Mouse (Mus musculus) gastrocnemius, postnatal 4 days (tissue): ENCODE results near the gene Skap1. TPM values are rescaled to one million over a fixed set of nuclear protein-coding genes. Genes with fewer than 3 reads are reported as not detected.

Experiments used
- DNase-seq, 2 experiments: peaks; one replicate each; pipeline ENCODE4 v3.0.0; 2021 to 2022; ENCODE audit warnings: low spot score in 2 of 2, mixed read lengths in 2 of 2
- total RNA-seq, 2 experiments: library from RNA; stranded (reverse); gene quantifications; 2 replicates each; pipeline ENCODE4 v1.2.3; 2021

Gene Skap1
- total RNA-seq, 2 experiments from 2014 or later: 0.39 TPM; not detected in 1

DNA sequence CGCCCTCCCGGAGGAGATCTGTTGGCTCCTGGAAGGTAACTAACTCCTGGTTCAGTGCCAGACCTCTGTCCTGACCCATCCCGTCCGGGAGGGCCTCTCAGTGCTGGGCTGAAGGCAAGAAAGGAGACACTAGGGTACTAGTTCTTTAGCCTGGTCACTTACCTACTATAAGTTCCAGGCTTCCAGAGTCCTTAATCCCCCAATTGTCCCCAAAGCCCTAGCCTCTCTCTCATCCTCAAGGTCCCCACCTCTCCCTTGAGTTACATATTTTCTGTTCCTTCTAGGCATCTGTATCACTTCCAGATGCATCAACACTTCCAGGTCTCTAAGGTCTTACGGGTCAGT is 295 bp downstream of the Skap1 start:
- no peak for DNase-seq

DNA sequence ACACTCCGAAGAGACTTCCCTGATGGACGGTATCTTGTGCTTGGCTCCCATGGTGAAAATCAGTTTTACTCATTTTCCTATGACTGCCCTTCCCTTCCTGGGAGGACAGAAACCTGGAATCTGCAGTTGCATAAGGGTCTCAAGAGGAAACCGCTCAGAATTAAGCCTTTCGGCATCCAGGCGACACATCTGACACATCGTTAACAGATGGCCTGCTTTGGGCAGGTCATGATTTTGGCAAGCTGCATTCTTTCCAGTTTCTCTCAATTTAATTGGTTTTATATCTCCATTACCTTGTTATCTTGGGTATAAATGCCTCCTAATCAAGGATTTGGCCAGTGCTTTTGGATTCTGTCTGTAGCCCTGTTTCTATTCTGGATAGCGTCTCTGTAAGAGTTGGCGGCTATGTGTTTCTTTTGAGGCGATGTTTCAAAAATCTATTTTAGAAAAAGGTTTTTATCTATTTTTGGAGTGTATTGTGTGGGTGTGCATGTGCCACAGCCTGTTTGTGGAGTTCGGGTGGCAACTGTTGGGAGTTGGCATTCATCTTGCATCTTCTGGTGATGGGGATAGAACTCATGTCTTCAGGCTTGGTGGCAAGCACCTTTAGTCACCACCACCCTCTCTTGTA is 1.1 kb downstream of the Skap1 start:
- DNase-seq: no peak

DNA sequence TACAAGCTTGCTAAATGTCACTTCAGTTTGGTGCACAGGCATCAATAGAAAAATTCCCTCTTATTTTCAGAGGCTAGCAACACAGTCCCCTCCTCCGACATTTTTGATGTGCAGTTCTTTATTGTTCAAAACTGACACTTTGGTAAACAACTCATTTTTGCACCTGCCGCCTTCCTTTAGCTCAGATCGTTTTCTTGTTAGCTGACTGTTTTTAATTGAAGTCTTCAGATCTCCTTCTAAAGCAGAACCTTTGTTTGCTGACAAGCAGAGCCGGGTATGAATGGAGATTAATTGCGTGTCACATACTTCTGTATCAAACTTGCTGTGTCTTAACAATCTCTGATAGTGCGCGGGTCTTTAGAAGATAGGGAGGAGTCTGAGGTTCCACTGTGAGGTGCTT is 2.0 kb downstream of the Skap1 start:
- no peak for DNase-seq

DNA sequence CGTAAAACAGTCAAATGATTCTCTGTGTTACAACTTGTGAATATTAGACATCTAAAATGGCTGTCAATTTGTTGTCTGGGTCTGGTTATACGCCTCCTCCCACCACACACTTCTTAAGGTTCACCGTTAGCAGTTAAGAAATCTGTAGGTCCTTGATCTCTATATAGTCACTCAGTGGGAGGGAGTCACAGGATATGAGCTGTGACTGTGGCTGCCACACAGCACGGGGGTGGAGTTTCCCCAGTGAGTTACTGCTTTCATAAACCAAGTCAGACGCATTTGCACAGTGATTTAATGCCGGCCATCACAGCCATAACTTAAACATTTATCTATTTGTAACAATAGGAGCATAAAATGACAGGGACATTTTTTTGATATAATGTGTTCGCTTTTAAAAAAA is 2.6 kb downstream of the Skap1 start:
- DNase-seq: no peak

DNA sequence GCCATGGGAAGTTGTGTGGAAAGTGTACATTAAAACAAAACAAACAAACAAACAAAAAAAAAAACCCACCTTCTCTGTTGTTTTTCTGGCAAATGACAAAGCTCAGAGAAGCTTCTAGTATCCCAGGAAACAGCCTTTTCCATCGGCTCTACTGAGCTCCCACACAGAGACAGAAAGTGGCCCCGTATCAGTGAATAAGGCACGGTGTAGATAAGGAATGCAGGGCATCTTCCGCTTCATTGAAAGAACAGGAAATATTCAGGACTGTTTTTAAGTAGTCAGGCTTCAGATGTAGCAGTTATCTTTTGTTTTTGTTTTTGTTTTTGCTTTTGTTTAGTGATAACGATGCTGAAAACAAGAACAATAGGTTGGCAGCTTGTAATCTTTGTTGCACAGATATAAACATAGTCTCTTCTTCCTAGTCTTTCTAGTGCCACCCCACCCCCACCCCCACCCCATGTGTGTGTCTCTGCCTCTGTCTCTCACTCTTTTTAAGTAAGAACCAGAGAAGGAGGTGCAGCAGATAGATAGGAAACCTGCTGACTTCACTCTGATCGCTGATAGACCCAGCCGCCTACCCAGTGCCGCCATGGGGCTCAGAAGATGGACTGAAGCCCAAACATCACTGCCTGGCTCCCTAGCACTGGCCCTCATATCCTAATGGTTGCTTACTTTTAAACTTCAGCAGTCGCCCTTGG is 3.8 kb downstream of the Skap1 start:
- DNase-seq: no peak

DNA sequence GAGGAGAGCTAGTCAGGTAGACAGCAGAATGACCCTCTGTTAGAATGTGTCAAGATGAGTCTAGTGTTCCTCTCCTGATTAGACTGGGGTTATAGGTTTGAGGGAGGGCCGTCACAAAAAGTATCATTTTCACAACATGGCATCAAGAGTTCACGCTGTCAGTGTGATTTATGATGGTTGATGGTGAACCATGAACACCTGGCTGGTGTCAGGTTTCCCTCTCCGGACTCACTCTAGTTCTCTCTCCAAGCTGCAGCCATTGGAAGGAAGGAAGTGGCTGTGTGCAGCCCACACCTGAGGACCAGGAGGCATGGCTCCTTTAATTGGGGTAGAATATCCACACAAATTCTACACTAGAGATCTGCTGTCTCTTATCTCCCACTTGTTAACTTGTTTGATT is 18.3 kb downstream of the Skap1 start:
- DNase-seq: no peak

DNA sequence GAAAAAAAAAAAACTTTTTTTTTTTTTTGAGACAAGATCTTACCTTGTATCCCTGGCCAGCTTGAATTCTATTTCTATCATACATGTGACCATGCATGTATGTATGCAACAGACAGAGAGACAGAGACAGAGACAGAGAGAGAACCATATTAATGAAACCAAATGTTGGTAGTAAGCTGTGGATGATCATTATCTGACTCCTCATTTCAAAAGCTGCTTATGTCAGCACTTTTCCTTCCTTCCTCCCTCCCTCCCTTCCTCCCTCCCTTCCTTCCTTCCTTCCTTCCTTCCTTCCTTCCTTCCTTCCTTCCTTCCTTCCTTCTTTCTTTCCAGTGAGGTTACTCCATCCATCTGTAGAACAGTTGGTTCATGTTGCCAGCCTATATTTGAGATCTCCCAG is 18.8 kb downstream of the Skap1 start:
- no peak for DNase-seq

DNA sequence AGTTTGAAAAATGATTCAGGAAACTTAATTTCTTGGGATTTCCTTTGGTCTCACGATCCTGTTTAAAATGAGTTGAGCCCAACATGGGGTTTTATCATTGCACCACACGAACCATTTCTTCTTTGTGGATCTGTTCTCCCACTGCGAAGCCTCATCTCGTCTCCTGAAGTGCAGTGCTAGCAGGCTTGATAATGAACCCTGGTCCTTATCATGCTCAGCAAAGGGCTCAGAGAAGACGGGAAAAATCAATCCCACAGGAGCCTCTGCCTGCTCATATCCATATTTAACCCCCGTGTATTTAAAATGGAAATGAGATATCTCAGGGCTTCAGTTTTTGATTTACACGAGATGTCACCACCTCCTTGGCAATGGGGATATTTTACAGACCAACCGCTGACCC is 34.1 kb downstream of the Skap1 start:
- DNase-seq: no peak

- no peak for DNase-seq
These were observed 36.6 kb downstream of the Skap1 start for GRCm38 (mm10) chr11:96501042-96501441.

DNA sequence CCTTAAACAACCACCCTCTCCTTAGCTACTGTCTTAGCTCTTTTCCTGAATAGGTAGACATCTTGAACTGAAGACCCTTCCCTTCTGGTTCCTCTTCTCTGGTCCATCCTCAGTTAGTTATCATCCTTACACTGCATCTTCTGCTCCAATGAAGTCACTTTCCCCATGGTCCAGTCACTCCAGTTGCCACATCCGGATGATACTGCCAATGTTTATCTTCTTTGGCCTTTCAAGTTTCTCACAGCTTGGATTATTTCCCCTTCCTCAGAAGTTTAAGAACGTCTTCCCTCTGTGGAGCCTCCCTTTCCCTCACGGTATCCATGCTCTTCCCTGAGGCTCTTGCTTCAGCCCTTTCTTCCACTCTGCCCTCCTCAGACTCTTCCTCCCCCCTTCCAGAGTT is 38.6 kb downstream of the Skap1 start:
- DNase-seq: no peak

DNA sequence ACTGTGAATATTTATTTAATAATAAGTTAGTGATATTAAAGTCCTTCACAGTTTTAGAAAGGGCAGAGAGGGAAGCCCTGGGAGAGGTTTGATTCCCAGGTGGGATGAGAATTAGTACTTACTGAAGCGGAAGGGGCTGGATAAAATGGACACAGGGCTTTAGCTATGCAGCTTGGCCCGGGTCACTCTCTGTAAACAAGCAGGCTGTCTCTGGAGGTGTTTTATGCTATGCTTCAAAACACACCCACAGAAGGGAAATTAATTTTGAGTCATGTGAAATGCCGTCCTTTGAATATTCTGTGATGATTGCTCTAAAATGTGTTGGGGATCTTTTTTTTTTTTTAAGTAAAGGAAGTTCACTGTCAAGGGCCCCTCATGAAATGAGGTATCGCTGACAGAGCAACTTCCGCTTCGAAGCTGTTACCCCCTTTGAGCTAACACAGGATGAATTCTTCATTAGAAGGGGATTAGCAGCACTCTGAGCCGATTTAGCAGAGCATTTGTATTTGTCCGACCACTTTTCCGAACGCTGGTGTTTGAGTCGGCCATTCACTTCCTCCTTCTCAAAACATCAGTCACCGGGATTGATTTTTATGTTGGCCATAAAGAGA is 40.2 kb downstream of the Skap1 start:
- DNase-seq: no peak

GRCm38 (mm10) chr11:96505841-96506240 is 41.4 kb downstream of the Skap1 start:
- no peak for DNase-seq

GRCm38 (mm10) chr11:96515164-96515563 is 50.8 kb downstream of the Skap1 start:
- no peak for DNase-seq

DNA sequence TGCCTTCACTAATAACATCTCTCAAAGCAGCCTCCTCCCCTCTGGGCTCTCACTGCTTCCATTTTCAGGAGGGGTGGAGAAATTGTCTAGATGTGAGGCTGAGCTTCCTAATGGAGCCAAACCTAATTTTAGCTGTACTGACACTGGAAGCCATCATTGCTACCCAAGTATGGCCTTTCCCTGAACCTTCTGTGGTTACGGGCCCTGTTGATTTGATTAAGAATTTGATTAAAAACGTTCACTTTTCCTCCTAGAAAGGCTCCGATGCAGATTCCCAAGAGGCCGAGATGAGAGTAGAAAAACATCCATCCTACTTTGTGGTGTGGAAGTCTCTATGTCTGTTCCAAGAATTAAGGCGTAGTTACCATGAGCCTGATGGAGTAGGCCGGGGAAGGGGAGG is 60.1 kb downstream of the Skap1 start:
- no peak for DNase-seq

- no peak for DNase-seq
These were observed 61.8 kb downstream of the Skap1 start for GRCm38 (mm10) chr11:96526137-96526621.

GRCm38 (mm10) chr11:96531757-96532433 is 67.5 kb downstream of the Skap1 start:
- no peak for DNase-seq

DNA sequence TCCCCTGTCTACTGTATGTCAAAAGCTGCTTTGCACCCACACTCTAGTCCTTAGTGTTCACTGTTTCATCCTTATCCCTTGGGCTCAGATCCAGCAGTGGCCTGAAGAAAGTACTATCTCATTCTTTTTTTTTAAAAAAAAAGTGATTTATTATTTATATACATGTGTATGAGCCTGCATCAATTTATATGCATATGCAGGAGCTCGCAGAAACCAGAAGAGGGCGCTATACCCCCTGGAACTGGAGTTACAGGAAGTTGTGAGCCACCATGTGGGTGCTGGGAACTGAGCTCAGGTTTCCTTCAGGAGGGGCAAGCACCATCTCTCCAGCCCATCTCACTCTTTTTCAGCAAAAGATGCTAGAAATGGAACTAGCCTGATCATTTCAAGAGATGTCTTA is 70.1 kb downstream of the Skap1 start:
- DNase-seq: no peak

DNA sequence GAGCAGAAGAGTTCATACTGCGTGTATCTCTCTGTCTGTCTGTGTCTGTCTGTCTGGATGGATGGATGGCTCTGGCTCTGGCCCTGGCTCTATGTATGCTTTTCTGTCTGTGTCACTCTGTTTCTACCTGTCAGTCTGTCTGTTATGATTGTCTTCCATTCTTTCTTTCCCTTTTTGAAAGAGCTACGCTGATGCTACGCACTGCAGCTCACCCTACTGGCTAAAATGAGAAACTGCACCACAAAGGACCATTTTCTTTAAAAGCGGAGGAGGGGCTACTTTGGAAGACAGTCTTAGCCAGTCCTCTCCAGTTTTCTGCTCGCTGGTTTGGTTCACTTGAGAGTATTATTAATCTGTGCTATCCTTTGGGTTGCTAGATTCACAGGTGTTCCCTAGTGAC is 71.8 kb downstream of the Skap1 start:
- no peak for DNase-seq

DNA sequence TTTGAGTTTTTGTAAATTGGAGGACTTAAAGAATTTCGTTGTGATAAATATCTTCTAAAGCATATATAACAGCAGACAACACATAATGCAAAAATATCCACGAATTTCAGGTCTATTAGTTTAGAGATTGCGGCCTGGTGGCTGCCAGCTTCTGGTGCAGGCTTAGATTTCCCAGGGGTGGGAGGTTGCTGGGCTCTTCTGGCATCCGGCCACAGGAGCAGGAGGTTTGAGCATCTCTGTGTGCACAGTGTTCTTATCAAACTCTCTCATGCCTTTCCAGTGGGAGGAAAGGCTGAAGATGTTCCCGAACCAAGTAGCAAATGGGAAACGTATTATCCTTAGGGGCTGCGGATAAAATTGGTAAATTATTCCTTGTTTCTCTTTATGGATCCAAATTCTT is 77.6 kb downstream of the Skap1 start:
- no peak for DNase-seq

- no peak for DNase-seq
These were observed 78.2 kb downstream of the Skap1 start for GRCm38 (mm10) chr11:96542561-96542960.

DNA sequence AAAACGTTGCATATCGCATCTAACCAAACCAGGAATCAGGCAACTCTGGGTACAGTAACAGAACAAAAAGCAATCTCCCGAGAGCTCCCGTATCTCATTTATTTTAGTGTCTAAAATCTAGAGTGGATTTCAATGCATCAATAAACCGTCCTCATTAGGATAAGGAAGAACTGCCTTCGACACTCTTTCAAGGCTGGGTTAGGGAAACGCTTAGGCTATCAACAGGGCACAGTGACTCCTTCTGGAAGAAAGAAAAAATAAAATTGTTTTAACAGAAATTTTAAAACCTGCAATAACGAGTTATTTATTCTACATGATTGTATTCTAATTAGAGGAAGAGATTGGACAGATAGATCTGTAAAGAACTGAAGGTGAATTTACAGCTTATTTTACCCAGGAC is 82.0 kb downstream of the Skap1 start:
- no peak for DNase-seq
